Mouse (Mus musculus) kidney, adult 2 months (tissue): Measurements from ENCODE around the gene Gstp2.

Experiments
- CTCF ChIP-seq: fragments of 200-500 bp; conservative IDR thresholded peaks from 2 replicates; pipeline ENCODE4 v1.5.1; 2011; ENCODE audit warnings: low read depth, mild to moderate bottlenecking, control low read depth, low read length, moderate library complexity, mixed read lengths; ENCODE audit not compliant: insufficient read depth, insufficient read length
- POLR2A ChIP-seq: fragments of 200-500 bp; IDR thresholded peaks from one replicate; pipeline ENCODE4 v1.6.1; 2011; ENCODE audit warnings: low read depth, low read length, control low read depth

GRCm38 (mm10) chr19:4012432-4013022 lies 33.3 kb downstream of the Gstp2 start, which contains the start of gene Ndufv1:
- TF ChIP-seq CTCF (peak; percentile 94), POLR2A (peak; percentile 59)
